Mouse (Mus musculus) forebrain, embryonic 16.5 days (tissue): ENCODE data around the gene Pla2g1b. TPM values are rescaled to one million over a fixed set of nuclear protein-coding genes. Genes with fewer than 3 reads are reported as not detected.
"Not testable (repeated sequence)": the region's sequence is repeated elsewhere in the genome, so short reads cannot be mapped to it uniquely, and the experiment has no call there.

Experiments used
- ATAC-seq: fragments of 200-750 bp; cut with Nextera tagmentation; 2 replicates; pipeline ENCODE4 v1.8.0; 2017; ENCODE audit warnings: mild to moderate bottlenecking, moderate library complexity
- H3K27ac ChIP-seq: fragments of 300-500 bp; sonication (generic); 2 replicates; pipeline ENCODE4 v1.5.1; 2014; ENCODE audit warnings: low read length, control low read depth
- H3K27me3 ChIP-seq: fragments of 300-500 bp; sonication (generic); replicated peaks from 2 replicates; pipeline ENCODE4 v1.6.1; 2014; ENCODE audit warnings: low read length; ENCODE audit not compliant: control insufficient read depth, insufficient read depth
- H3K36me3 ChIP-seq: fragments of 300-500 bp; sonication (generic); 2 replicates; pipeline ENCODE4 v1.6.1; 2014; ENCODE audit not compliant: control insufficient read depth, insufficient read depth
- H3K4me1 ChIP-seq: fragments of 300-500 bp; sonication (generic); replicated peaks from 2 replicates; pipeline ENCODE4 v1.6.1; 2014; ENCODE audit warnings: low read length; ENCODE audit not compliant: control insufficient read depth, insufficient read depth
- H3K4me2 ChIP-seq: fragments of 300-500 bp; sonication (generic); 2 replicates; pipeline ENCODE4 v1.6.1; 2014; ENCODE audit warnings: mild to moderate bottlenecking, low read length, control low read depth
- H3K4me3 ChIP-seq: fragments of 300-500 bp; sonication (generic); replicated peaks from 2 replicates; pipeline ENCODE4 v1.5.1; 2014; ENCODE audit warnings: mild to moderate bottlenecking, low read length, control low read depth
- H3K9ac ChIP-seq: fragments of 300-500 bp; sonication (generic); replicated peaks from 2 replicates; pipeline ENCODE4 v1.6.1; 2014; ENCODE audit warnings: low read depth, low read length, control low read depth
- H3K9me3 ChIP-seq: fragments of 300-500 bp; sonication (generic); 2 replicates; pipeline ENCODE4 v1.6.1; 2016; ENCODE audit warnings: low read length; ENCODE audit not compliant: control insufficient read depth
- WGBS: fragments of 180-500 bp; shearing (Covaris S2); extraction: QIAGEN DNeasy Blood & Tissue Kit; methylation state at CpG from one replicate; pipeline ENCODE4 v1.1.7; 2014; 5-methylcytosine and 5-hydroxymethylcytosine counted together
- polyA plus RNA-seq: library from polyadenylated mRNA; unstranded; fragments of >200 nt; fragmentation: Nextera tagmentation; extraction: Ambion mirVana; gene quantifications from 2 replicates; pipeline ENCODE4 v1.2.1, GENCODE M21; 2015

The Pla2g1b gene
- polyA plus RNA-seq, 1 experiment from 2014 or later, result not detected

DNA sequence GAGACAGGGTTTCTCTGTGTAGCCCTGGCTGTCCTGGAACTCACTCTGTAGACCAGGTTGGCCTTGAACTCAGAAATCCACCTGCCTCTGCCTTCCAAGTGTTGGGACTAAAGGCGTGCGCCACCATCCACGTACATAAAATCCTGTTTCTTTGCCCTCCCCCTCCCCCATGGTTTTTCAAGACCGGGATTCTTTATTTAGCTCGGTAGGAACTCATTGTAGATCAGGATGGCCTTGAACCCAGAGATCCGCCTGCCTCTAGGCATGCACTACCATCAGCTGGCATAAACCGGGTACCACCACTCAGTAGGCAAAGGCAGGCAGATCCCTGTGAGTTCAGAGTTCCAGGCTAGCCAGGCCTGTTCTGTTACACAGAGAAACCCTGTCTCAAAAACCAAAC lies 50.8 kb downstream of the Pla2g1b start:
- Histone ChIP-seq H3K27ac (no peak overlapping the region), H3K9me3 (no peaks in the 10 kb centered on the region), H3K9ac (no peak overlapping the region), H3K36me3 (no peaks in the 10 kb centered on the region), H3K4me1 (peaks cover 10% of the 10 kb centered on the region), H3K4me2 (no peak overlapping the region), H3K4me3 (no peak overlapping the region), H3K27me3 (no peaks in the 10 kb centered on the region)
- WGBS, result 93% methylated on average over 7 of the region's 7 CpGs
- ATAC-seq, result no peak

- WGBS, result 94% methylated on average over 9 of the region's 9 CpGs
- ATAC-seq, result no peak
These were observed 51.4 kb downstream of the Pla2g1b start for GRCm38 (mm10) chr5:115517501-115517900.

DNA sequence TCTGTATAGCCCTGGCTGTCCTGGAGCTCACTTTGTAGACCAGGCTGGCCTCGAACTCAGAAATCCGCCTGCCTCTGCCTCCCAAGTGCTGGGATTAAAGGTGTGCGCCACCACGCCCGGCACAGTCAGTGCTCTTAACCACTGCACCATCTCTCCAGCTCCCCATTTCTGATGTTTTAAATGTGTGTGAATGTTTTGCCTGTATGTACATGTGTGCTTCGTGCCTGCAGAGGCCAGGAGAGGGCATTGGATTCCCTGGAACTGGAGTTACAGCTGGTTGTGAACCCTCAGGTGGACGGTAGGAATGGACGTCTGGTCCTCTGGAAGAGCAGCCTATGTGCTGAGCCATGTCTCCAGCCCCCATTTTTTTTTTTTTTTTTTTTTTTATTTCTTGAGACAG lies 52.2 kb downstream of the Pla2g1b start:
- H3K27ac ChIP-seq, H3K9me3 ChIP-seq, H3K27me3 ChIP-seq, H3K4me2 ChIP-seq, H3K36me3 ChIP-seq, ATAC-seq, H3K4me3 ChIP-seq, H3K9ac ChIP-seq: not testable (repeated sequence)
- H3K4me1 ChIP-seq, result peaks cover 10% of the 10 kb centered on the region
- 96% methylated on average over 7 of the region's 8 CpGs for WGBS

More at GRCm38 (mm10) chr5:115517501-115517900, 51.4 kb downstream of the Pla2g1b start:
- no peak overlapping the region for H3K4me3 ChIP-seq
- H3K4me2 ChIP-seq, result no peak overlapping the region
- H3K4me1 ChIP-seq, result peaks cover 10% of the 10 kb centered on the region
- H3K9ac ChIP-seq, result no peak overlapping the region
- H3K27ac ChIP-seq, result no peak overlapping the region
- H3K36me3 ChIP-seq, result no peaks in the 10 kb centered on the region
- no peaks in the 10 kb centered on the region for H3K9me3 ChIP-seq
- H3K27me3 ChIP-seq, result no peaks in the 10 kb centered on the region

GRCm38 (mm10) chr5:115520325-115520869 lies 54.3 kb downstream of the Pla2g1b start:
- H3K4me1 ChIP-seq, result peaks cover under 1% of the 10 kb centered on the region
- WGBS, result 79% methylated on average over 21 of the region's 21 CpGs
- no peaks in the 10 kb centered on the region for H3K27me3 ChIP-seq
- H3K4me2 ChIP-seq, result no peak overlapping the region
- no peak overlapping the region for H3K27ac ChIP-seq
- no peaks in the 10 kb centered on the region for H3K9me3 ChIP-seq
- no peak overlapping the region for H3K4me3 ChIP-seq
- no peak overlapping the region for H3K9ac ChIP-seq
- H3K36me3 ChIP-seq, result no peaks in the 10 kb centered on the region
- no peak for ATAC-seq

DNA sequence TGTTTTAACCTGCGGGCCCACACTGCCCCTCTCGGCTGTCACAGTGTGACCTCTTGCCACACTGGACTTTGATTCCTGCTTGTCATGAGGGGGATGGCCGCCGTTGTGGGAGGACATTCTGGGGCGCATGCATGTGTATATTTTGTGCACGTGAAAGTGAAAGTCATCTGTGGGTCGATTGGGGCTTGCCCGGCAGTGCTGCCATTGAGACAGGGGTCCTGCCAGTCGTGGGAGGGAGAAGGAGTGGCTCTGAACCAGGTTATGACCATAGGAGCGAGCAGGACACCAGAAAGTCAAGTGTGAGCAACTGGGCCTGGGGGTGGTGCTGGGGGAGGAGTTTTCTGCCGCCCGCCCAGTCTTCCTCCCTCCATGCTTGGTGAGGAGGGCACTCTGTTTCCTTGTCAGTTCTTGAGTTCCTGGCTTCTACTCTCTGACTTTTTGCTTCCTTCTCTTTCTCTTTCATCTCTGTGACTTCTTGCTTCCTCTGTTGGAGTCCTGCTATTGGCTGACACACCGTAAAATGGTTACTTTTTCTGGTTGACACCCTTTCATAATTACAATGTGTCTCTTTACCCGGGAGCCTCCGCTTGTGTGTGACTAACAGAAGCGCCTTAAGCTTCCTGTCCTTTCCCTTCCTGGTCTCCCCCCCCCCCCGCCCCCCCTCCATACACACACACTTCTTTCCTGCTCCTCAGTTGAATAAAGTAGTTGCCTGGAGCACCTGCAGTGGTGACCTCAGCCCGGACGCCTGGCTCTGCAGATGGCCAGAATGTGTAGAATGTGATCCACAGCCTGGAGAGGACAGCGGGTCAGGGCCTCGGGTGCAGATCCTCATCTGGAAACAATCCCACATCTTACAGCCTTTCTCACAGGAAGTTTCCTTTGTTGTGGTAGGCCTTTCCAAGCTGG lies 55.7 kb downstream of the Pla2g1b start:
- 80% methylated on average over 20 of the region's 21 CpGs for WGBS
- H3K27ac ChIP-seq, result no peak overlapping the region

GRCm38 (mm10) chr5:115522531-115522930 lies 56.5 kb downstream of the Pla2g1b start:
- H3K9me3 ChIP-seq, result no peaks in the 10 kb centered on the region
- no peak overlapping the region for H3K4me2 ChIP-seq
- no peak overlapping the region for H3K27ac ChIP-seq
- H3K27me3 ChIP-seq, result no peaks in the 10 kb centered on the region
- H3K4me3 ChIP-seq, result no peak overlapping the region
- H3K36me3 ChIP-seq, result no peaks in the 10 kb centered on the region
- ATAC-seq, result no peak
- no peak overlapping the region for H3K9ac ChIP-seq
- no peaks in the 10 kb centered on the region; the same call in 1 of the 2 replicates for H3K4me1 ChIP-seq
- WGBS, result 92% methylated on average over 4 of the region's 4 CpGs

More for the DNA sequence above, 55.7 kb downstream of the Pla2g1b start:
- Histone ChIP-seq H3K36me3 (no peaks in the 10 kb centered on the region), H3K4me2 (no peak overlapping the region), H3K4me1 (no peaks in the 10 kb centered on the region; the same call in 1 of the 2 replicates), H3K9me3 (no peaks in the 10 kb centered on the region), H3K9ac (no peak overlapping the region), H3K27me3 (no peaks in the 10 kb centered on the region), H3K4me3 (no peak overlapping the region)
- no peak for ATAC-seq

- no peak overlapping the region for H3K9ac ChIP-seq
- no peaks in the 10 kb centered on the region for H3K9me3 ChIP-seq
- H3K4me3 ChIP-seq, result no peak overlapping the region
- no peak overlapping the region for H3K4me2 ChIP-seq
- WGBS, result 79% methylated on average over 15 of the region's 15 CpGs
- H3K27me3 ChIP-seq, result no peaks in the 10 kb centered on the region
- H3K27ac ChIP-seq, result no peak overlapping the region
- no peaks in the 10 kb centered on the region for H3K36me3 ChIP-seq
- ATAC-seq, result no peak
- H3K4me1 ChIP-seq, result no peaks in the 10 kb centered on the region; the same call in 1 of the 2 replicates
These were observed 57.0 kb downstream of the Pla2g1b start for GRCm38 (mm10) chr5:115522981-115523499.

GRCm38 (mm10) chr5:115523971-115524370 lies 57.9 kb downstream of the Pla2g1b start:
- no peaks in the 10 kb centered on the region for H3K36me3 ChIP-seq
- no peaks in the 10 kb centered on the region for H3K27me3 ChIP-seq
- WGBS, result 8% methylated on average over 15 of the region's 15 CpGs
- H3K9me3 ChIP-seq, result no peaks in the 10 kb centered on the region
- H3K4me3 ChIP-seq, result no peak overlapping the region
- no peak overlapping the region for H3K27ac ChIP-seq
- no peak overlapping the region for H3K9ac ChIP-seq
- H3K4me1 ChIP-seq, result no peaks in the 10 kb centered on the region; the same call in 1 of the 2 replicates
- H3K4me2 ChIP-seq, result no peak overlapping the region
- ATAC-seq, result no peak
